Mouse (Mus musculus) regulatory T cell (primary cell): Measurements from ENCODE around the gene Plk3.

Experiments used
- in situ Hi-C: fragments of 300-600 bp; cut with MboI, MseI; formaldehyde crosslinking; loops from one replicate; pipeline ENCODE4 v1.15.1; 2025; ENCODE audit warnings: high pct_unique_total_duplicates

Plk3 gene

DNA sequence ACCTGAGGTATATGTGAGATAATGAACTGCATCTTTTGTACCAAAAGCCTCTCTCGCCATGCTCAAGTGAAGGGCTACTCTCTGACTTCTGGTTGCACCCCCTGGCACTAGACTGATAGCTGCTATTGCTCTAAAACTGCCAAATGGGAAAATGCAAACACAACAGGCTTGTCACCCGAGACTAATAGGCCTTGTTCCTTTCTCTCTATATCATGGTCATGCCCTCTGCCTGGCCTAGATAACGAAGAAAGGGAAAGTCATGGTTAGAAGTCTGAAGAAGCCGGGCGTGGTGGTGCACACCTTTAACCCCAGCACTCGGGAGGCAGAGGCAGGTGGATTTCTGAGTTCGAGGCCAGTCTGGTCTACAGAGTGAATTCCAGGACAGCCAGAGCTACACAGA, 43.2 kb downstream of the Plk3 start:
- in situ Hi-C loops: no loop called here

DNA sequence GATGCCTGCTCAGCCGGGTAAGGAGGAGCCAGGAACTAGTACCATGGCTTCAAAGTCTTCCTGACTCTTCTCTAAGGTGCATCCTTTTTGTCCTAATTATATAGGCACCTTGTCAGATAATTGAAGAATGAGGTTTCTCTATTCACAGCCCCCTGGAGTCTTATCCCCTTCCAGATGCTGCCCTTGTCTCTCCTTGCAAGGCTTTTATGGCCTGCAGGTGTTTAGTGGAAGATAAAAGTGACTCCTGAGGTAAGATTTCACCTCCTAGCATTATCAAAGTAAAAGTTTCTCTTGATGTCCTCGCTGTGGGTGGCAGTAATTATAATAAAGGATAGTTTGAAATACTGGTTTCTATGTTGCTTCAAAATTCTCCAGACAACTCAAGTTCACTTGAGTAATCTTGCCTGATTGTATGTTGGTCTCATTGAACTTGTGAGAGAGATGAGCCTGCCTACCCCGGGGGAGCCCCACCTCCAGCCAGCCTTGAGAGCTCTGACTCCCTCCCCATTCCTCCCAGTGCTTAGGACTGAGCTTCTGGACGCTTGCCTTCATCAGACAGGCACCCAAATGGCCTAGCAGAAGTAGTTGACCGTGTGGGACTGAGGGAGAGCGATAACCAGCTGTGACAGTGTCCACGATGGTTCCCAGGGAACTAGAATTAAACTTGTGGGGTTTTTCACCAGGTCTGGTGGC, 45.7 kb downstream of the Plk3 start:
- in situ Hi-C loops: no loop called here
